Mouse (Mus musculus) heart, embryonic 11.5 days (tissue): Measurements from ENCODE around the gene Smarca2. TPM values are rescaled to one million over a fixed set of nuclear protein-coding genes. Genes with fewer than 3 reads are reported as not detected.

Experiments used
- ATAC-seq: fragments of 200-750 bp; cut with Nextera tagmentation; replicated peaks from 2 replicates; pipeline ENCODE4 v1.8.0; 2017; ENCODE audit warnings: moderate library complexity; ENCODE audit not compliant: insufficient number of reproducible peaks, low FRiP score, low TSS enrichment
- H3K27ac ChIP-seq: fragments of 300-500 bp; sonication (generic); 2 replicates; pipeline ENCODE4 v1.5.1; 2014; ENCODE audit warnings: mild to moderate bottlenecking, low read depth, low read length
- H3K27me3 ChIP-seq: fragments of 300-500 bp; sonication (generic); 2 replicates; pipeline ENCODE4 v1.6.1; 2014; ENCODE audit warnings: mild to moderate bottlenecking, low read length, mixed read lengths; ENCODE audit not compliant: control insufficient read depth, insufficient read depth
- H3K36me3 ChIP-seq: fragments of 300-500 bp; sonication (generic); 2 replicates; pipeline ENCODE4 v1.6.1; 2014; ENCODE audit warnings: mild to moderate bottlenecking, low read length, moderate library complexity, mixed read lengths; ENCODE audit not compliant: control insufficient read depth, insufficient read depth
- H3K4me1 ChIP-seq: fragments of 300-500 bp; sonication (generic); 2 replicates; pipeline ENCODE4 v1.6.1; 2014; ENCODE audit warnings: low read length; ENCODE audit not compliant: control insufficient read depth, insufficient read depth
- H3K4me2 ChIP-seq: fragments of 300-500 bp; sonication (generic); 2 replicates; pipeline ENCODE4 v1.6.1; 2014; ENCODE audit warnings: mild to moderate bottlenecking, moderate library complexity
- H3K4me3 ChIP-seq: fragments of 300-500 bp; sonication (generic); 2 replicates; pipeline ENCODE4 v1.5.1; 2014; ENCODE audit warnings: low read depth, low read length
- H3K9ac ChIP-seq: fragments of 300-500 bp; sonication (generic); 2 replicates; pipeline ENCODE4 v1.6.1; 2014; ENCODE audit warnings: mild to moderate bottlenecking, low read depth, low read length, moderate library complexity
- H3K9me3 ChIP-seq: fragments of 300-500 bp; sonication (generic); replicated peaks from 2 replicates; pipeline ENCODE4 v1.6.1; 2016; ENCODE audit warnings: low read length; ENCODE audit not compliant: control insufficient read depth
- WGBS: fragments of 180-500 bp; shearing (Covaris S2); extraction: QIAGEN DNeasy Blood & Tissue Kit; methylation state at CpG from one replicate; pipeline ENCODE4 v1.1.7; 2014; ENCODE audit not compliant: insufficient replicate concordance; 5-methylcytosine and 5-hydroxymethylcytosine counted together
- polyA plus RNA-seq: library from polyadenylated mRNA; unstranded; fragments of >200 nt; fragmentation: Nextera tagmentation; extraction: Ambion mirVana; gene quantifications from 2 replicates; pipeline ENCODE4 v1.2.1, GENCODE M21; 2014

The Smarca2 gene
- polyA plus RNA-seq, 1 experiment from 2014 or later, result 26.6 TPM

DNA sequence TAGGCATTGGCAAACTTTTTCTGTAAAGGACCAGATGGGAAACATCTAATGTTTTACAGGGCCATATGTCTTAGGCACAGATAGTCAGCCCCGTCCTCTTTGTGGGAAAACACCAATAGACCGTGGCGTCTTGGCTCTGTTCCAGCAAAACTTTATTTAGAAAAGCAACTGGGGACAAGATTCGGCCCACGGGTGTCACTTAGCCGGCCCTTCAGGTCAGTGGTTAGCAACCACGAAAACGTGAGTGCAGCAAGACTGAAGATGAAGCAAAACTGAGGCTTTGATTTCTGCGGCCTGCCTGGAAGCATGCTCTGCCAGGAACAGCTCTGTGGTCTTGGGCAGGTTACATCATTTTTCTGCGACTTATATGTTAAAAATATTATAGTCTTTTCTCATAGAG, 36.4 kb downstream of the Smarca2 start:
- Histone ChIP-seq H3K36me3 (no peaks in the 10 kb centered on the region), H3K4me1 (no peaks in the 10 kb centered on the region), H3K27ac (no peak overlapping the region), H3K27me3 (no peaks in the 10 kb centered on the region), H3K4me2 (no peak overlapping the region), H3K9me3 (no peaks in the 10 kb centered on the region), H3K9ac (no peak overlapping the region), H3K4me3 (no peak overlapping the region)
- 74% methylated on average over 10 of the region's 10 CpGs for WGBS
- no peak for ATAC-seq

DNA sequence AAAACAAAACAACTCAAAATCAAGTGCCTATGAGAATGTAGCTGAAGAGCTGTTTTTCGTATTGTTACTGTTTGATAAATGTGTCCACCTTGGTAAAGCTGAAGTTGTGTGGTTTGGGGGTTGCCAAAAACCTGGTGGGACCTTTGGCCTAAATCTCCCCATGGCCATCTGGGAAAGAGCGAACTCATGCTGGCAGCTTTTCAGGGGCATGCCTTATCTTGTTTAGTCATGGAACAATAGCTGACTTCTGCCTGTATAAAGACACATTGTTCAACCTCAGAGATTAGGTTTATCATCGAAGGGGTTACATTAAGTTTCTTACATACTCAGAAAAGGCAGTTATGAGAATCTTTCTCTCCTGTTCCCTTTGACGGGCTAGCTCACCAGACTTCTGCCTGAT, 38.2 kb downstream of the Smarca2 start:
- H3K27ac ChIP-seq, result no peak overlapping the region
- H3K9me3 ChIP-seq, result no peaks in the 10 kb centered on the region
- no peak overlapping the region for H3K4me3 ChIP-seq
- WGBS, result 61% methylated on average over 4 of the region's 4 CpGs
- ATAC-seq, result no peak
- no peaks in the 10 kb centered on the region for H3K27me3 ChIP-seq
- H3K4me2 ChIP-seq, result no peak overlapping the region
- H3K36me3 ChIP-seq, result no peaks in the 10 kb centered on the region
- no peak overlapping the region for H3K9ac ChIP-seq
- no peaks in the 10 kb centered on the region for H3K4me1 ChIP-seq

DNA sequence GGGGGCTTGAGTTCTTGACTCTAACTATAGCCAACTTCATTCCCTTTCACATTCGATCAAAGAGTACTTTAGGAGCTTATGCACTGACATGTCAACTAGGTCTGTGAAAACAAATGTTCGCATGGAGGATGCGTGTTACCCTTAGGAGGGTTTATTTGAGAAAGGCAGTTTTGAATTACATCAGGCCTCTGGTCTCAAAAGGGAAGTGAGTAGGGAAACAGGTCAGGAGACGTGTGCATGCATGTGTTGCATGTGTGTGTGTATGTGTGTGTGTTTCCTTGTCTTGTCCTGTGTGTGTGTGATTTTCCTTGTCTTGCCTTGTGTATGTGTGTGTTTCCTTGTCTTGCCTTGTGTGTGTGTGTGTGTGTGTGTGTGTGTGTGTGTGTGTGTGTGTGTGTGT, 39.1 kb downstream of the Smarca2 start:
- 77% methylated on average over 4 of the region's 4 CpGs for WGBS
- no peak for ATAC-seq
- H3K9me3 ChIP-seq, result no peaks in the 10 kb centered on the region
- H3K27me3 ChIP-seq, result no peaks in the 10 kb centered on the region
- no peaks in the 10 kb centered on the region for H3K36me3 ChIP-seq
- H3K4me2 ChIP-seq, result no peak overlapping the region
- no peak overlapping the region for H3K27ac ChIP-seq
- H3K4me1 ChIP-seq, result no peaks in the 10 kb centered on the region
- no peak overlapping the region for H3K4me3 ChIP-seq
- no peak overlapping the region for H3K9ac ChIP-seq

- WGBS, result 77% methylated on average over 3 of the region's 3 CpGs
- no peak overlapping the region for H3K27ac ChIP-seq
- H3K36me3 ChIP-seq, result no peaks in the 10 kb centered on the region
- no peak for ATAC-seq
- H3K27me3 ChIP-seq, result no peaks in the 10 kb centered on the region
- H3K9me3 ChIP-seq, result no peaks in the 10 kb centered on the region
- H3K4me3 ChIP-seq, result no peak overlapping the region
- H3K9ac ChIP-seq, result no peak overlapping the region
- no peaks in the 10 kb centered on the region for H3K4me1 ChIP-seq
- no peak overlapping the region for H3K4me2 ChIP-seq
These were observed 40.2 kb downstream of the Smarca2 start for GRCm38 (mm10) chr19:26645016-26645415.

DNA sequence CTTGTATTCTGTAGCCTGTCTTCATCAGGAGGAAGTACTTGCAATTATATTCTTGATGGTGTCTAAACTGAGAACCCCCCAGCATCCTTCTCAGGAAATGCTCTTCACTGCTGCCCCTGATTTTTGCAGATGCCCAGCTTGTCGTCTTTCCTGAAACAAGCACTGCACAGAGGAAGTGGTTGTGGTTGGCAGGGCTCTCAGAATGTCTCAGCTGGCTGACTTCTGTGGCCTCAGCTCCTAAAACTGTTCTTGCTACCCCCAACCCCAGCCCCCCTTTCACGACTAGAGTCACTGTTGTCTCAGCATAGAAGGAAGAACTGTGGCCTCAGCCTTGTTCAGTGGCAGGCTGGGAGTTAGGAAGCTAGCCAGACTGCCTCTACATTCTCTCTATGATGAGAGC, 41.3 kb downstream of the Smarca2 start:
- H3K36me3 ChIP-seq, result no peaks in the 10 kb centered on the region
- H3K4me2 ChIP-seq, result no peak overlapping the region
- no peaks in the 10 kb centered on the region for H3K9me3 ChIP-seq
- H3K27ac ChIP-seq, result no peak overlapping the region
- H3K4me1 ChIP-seq, result no peaks in the 10 kb centered on the region
- no peak overlapping the region for H3K9ac ChIP-seq
- WGBS, result 30% methylated on average over 2 of the region's 2 CpGs
- no peak overlapping the region for H3K4me3 ChIP-seq
- ATAC-seq, result no peak
- H3K27me3 ChIP-seq, result no peaks in the 10 kb centered on the region

GRCm38 (mm10) chr19:26650585-26651273, 45.9 kb downstream of the Smarca2 start:
- Histone ChIP-seq H3K27ac (no peak overlapping the region), H3K36me3 (no peaks in the 10 kb centered on the region), H3K9me3 (no peaks in the 10 kb centered on the region), H3K4me2 (no peak overlapping the region), H3K4me3 (no peak overlapping the region), H3K4me1 (no peaks in the 10 kb centered on the region), H3K9ac (no peak overlapping the region), H3K27me3 (no peaks in the 10 kb centered on the region)
- no peak for ATAC-seq
- WGBS, result 85% methylated on average over 7 of the region's 7 CpGs

GRCm38 (mm10) chr19:26658324-26658723, 53.5 kb downstream of the Smarca2 start:
- H3K4me3 ChIP-seq, result no peak overlapping the region
- WGBS, result 67% methylated on average over 7 of the region's 7 CpGs
- H3K9ac ChIP-seq, result 0 out of 2 replicates have a peak overlapping the region, but pooled peaks have one; percentile 43
- H3K9me3 ChIP-seq, result no peaks in the 10 kb centered on the region
- H3K4me1 ChIP-seq, result no peaks in the 10 kb centered on the region; the same call in 1 of the 2 replicates
- no peaks in the 10 kb centered on the region for H3K27me3 ChIP-seq
- no peak for ATAC-seq
- no peaks in the 10 kb centered on the region for H3K36me3 ChIP-seq
- no peak overlapping the region for H3K27ac ChIP-seq
- H3K4me2 ChIP-seq, result no peak overlapping the region

GRCm38 (mm10) chr19:26659976-26660375, 55.1 kb downstream of the Smarca2 start:
- Histone ChIP-seq H3K4me3 (no peak overlapping the region), H3K9ac (no peak overlapping the region), H3K9me3 (no peaks in the 10 kb centered on the region), H3K27ac (no peak overlapping the region), H3K4me1 (no peaks in the 10 kb centered on the region; the same call in 1 of the 2 replicates), H3K36me3 (no peaks in the 10 kb centered on the region), H3K27me3 (no peaks in the 10 kb centered on the region), H3K4me2 (no peak overlapping the region)
- 81% methylated on average over 5 of the region's 5 CpGs for WGBS
- ATAC-seq, result no peak

DNA sequence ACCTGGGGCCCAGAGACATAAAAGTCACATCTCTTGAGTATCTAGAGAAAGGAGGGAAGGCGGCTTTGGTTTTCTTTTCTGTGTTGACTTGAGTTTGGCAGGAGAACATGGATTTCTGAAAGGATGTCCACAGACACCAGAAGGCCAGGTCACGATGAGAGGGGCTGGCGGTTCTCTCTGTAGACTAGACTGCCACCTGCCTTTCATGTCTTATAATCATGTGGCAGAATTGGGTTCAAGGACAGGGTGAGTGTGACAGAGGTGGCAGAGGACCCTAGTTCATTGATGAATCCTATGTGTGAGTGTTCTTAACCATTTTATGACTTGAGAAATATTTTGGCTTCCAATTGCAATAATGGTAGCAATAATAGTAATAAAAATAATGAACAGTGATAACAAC, 56.3 kb downstream of the Smarca2 start:
- no peak overlapping the region for H3K4me3 ChIP-seq
- no peak overlapping the region for H3K9ac ChIP-seq
- H3K27me3 ChIP-seq, result no peaks in the 10 kb centered on the region
- no peak overlapping the region for H3K27ac ChIP-seq
- WGBS, result 89% methylated on average over 3 of the region's 3 CpGs
- no peak for ATAC-seq
- H3K36me3 ChIP-seq, result no peaks in the 10 kb centered on the region
- H3K4me2 ChIP-seq, result no peak overlapping the region
- no peaks in the 10 kb centered on the region for H3K9me3 ChIP-seq
- no peaks in the 10 kb centered on the region; the same call in 1 of the 2 replicates for H3K4me1 ChIP-seq
